Mouse (Mus musculus) liver, adult 2 months (tissue): ENCODE measurements around the gene Entr1. TPM values are rescaled to one million over a fixed set of nuclear protein-coding genes. Genes with fewer than 3 reads are reported as not detected.

Experiments used
- DNase-seq: peaks from one replicate; pipeline ENCODE4 v3.0.0-alpha.2; 2011; ENCODE audit warnings: low read depth, low spot score; ENCODE audit errors: extremely low read depth
- H3K27ac ChIP-seq: fragments of 200-500 bp; replicated peaks from 2 replicates; pipeline ENCODE4 v1.5.1; 2012; ENCODE audit warnings: low read depth, mild to moderate bottlenecking, control low read depth, inconsistent platforms, low read length; ENCODE audit not compliant: insufficient read depth
- H3K27me3 ChIP-seq: fragments of 200-500 bp; 2 replicates; pipeline ENCODE4 v1.6.1; 2012; ENCODE audit warnings: mild to moderate bottlenecking, moderate library complexity, low read length, inconsistent platforms; ENCODE audit not compliant: control insufficient read depth, insufficient read depth
- H3K36me3 ChIP-seq: fragments of 200-500 bp; 2 replicates; pipeline ENCODE4 v1.6.1; 2012; ENCODE audit warnings: low read length, inconsistent platforms; ENCODE audit not compliant: control insufficient read depth, insufficient read depth
- H3K4me1 ChIP-seq: fragments of 200-500 bp; 2 replicates; pipeline ENCODE4 v1.6.1; 2011; ENCODE audit warnings: low read length; ENCODE audit not compliant: control insufficient read depth, insufficient read depth
- H3K4me3 ChIP-seq: fragments of 200-500 bp; 2 replicates; pipeline ENCODE4 v1.5.1; 2011; ENCODE audit warnings: low read depth, mild to moderate bottlenecking, control low read depth, low read length, moderate library complexity; ENCODE audit not compliant: insufficient read depth
- H3K79me2 ChIP-seq: fragments of 200-500 bp; 2 replicates; pipeline ENCODE4 v1.6.1; 2012; ENCODE audit warnings: inconsistent platforms, mild to moderate bottlenecking, low read length, moderate library complexity; ENCODE audit not compliant: control insufficient read depth, insufficient read depth
- H3K9ac ChIP-seq: fragments of 200-500 bp; 2 replicates; pipeline ENCODE4 v1.6.1; 2012; ENCODE audit warnings: low read depth, mild to moderate bottlenecking, control low read depth, inconsistent platforms, low read length
- CTCF ChIP-seq: fragments of 200-500 bp; IDR thresholded peaks from 2 replicates; pipeline ENCODE4 v1.5.1; 2011; ENCODE audit warnings: low read depth, low read length, control low read depth
- POLR2A ChIP-seq: fragments of 200-500 bp; IDR thresholded peaks from 2 replicates; pipeline ENCODE4 v1.6.1; 2011; ENCODE audit warnings: low read length, control low read depth; ENCODE audit not compliant: insufficient read depth; ENCODE audit errors: extremely low read depth
- WGBS: fragments of 180-500 bp; shearing (Covaris S2); methylation state at CpG from one replicate; pipeline ENCODE4 v1.1.7; 2018; 5-methylcytosine and 5-hydroxymethylcytosine counted together
- polyA plus RNA-seq: library from polyadenylated mRNA; depleted of rRNA; stranded (reverse); fragments of >200 nt; gene quantifications from 2 replicates; pipeline ENCODE4 v1.2.3, GENCODE M21; 2012; rRNA removed
- total RNA-seq: library from RNA; depleted of rRNA; stranded (reverse); fragments of >200 nt; gene quantifications from 2 replicates; pipeline ENCODE4 v1.2.3, GENCODE M21; 2014; rRNA removed

Entr1 gene
- total and polyA plus RNA-seq, 2 experiments: 32.8 to 45.0 TPM

GRCm38 (mm10) chr2:26341510-26341981, 47.6 kb downstream of the Entr1 start:
- Histone ChIP-seq H3K27ac (peak overlapping the region; percentile 66), H3K36me3 (no peaks in the 10 kb centered on the region), H3K4me1 (0 out of 2 replicates have a peak, but pooled peaks cover 4% of the 10 kb centered on the region), H3K27me3 (no peaks in the 10 kb centered on the region), H3K9ac (no peak overlapping the region), H3K79me2 (no peaks in the 10 kb centered on the region), H3K4me3 (no peak overlapping the region)
- no peak for TF ChIP-seq CTCF
- no peak for TF ChIP-seq POLR2A
- 74% methylated on average over 2 of the region's 2 CpGs for whole genome bisulfite sequencing
- DNase-seq: no peak

- 38% methylated on average over 5 of the region's 5 CpGs for WGBS
- no peak for DNase-seq
- Histone ChIP-seq H3K36me3 (no peaks in the 10 kb centered on the region), H3K27me3 (no peaks in the 10 kb centered on the region), H3K79me2 (no peaks in the 10 kb centered on the region), H3K4me3 (no peak overlapping the region), H3K9ac (no peak overlapping the region), H3K27ac (no peak overlapping the region), H3K4me1 (0 out of 2 replicates have a peak, but pooled peaks cover 4% of the 10 kb centered on the region)
- TF ChIP-seq CTCF: no peak
- no peak for TF ChIP-seq POLR2A
Observed at GRCm38 (mm10) chr2:26339204-26339551, 49.9 kb downstream of the Entr1 start.

GRCm38 (mm10) chr2:26338302-26339203, 50.6 kb downstream of the Entr1 start:
- H3K4me3 ChIP-seq: no peak overlapping the region
- TF ChIP-seq CTCF (no peak), POLR2A (no peak)
- no peak overlapping the region for H3K9ac ChIP-seq
- no peaks in the 10 kb centered on the region for H3K27me3 ChIP-seq
- 0 out of 2 replicates have a peak, but pooled peaks cover 4% of the 10 kb centered on the region for H3K4me1 ChIP-seq
- no peak overlapping the region for H3K27ac ChIP-seq
- no peaks in the 10 kb centered on the region for H3K79me2 ChIP-seq
- 81% methylated on average over 10 of the region's 13 CpGs for WGBS
- DNase-seq: no peak
- no peaks in the 10 kb centered on the region for H3K36me3 ChIP-seq

Other genes with a start within 250 kb of the Entr1 start
- not detected in 2 replicates for gene Lhx3, start 181.0 kb downstream of the Entr1 start, total RNA-seq
- gene Lhx3, start 181.0 kb downstream of the Entr1 start, polyA plus RNA-seq: not detected in 2 replicates
- gene Qsox2, start 151.8 kb downstream of the Entr1 start, total RNA-seq: 4.1 and 4.2 TPM in 2 replicates
- 4.4 and 4.9 TPM in 2 replicates for gene Qsox2, start 151.8 kb downstream of the Entr1 start, polyA plus RNA-seq
- under 0.01 TPM in 1 of 2 replicates, not detected in the other for gene Ccdc187, start 94.8 kb downstream of the Entr1 start, total RNA-seq
- gene Ccdc187, start 94.8 kb downstream of the Entr1 start, polyA plus RNA-seq: 0.04 TPM in 1 of 2 replicates, not detected in the other
- gene Gpsm1, start 73.8 kb downstream of the Entr1 start, total RNA-seq: 0.74 and 1.6 TPM in 2 replicates
- 1.9 and 2.1 TPM in 2 replicates for gene Gpsm1, start 73.8 kb downstream of the Entr1 start, polyA plus RNA-seq
- 8.7 and 10.7 TPM in 2 replicates for gene Dnlz, start 37.2 kb downstream of the Entr1 start, total RNA-seq
- 16.4 and 22.4 TPM in 2 replicates for gene Dnlz, start 37.2 kb downstream of the Entr1 start, polyA plus RNA-seq
- 0.81 and 0.92 TPM in 2 replicates for gene Card9, start 28.4 kb downstream of the Entr1 start, total RNA-seq
- gene Card9, start 28.4 kb downstream of the Entr1 start, polyA plus RNA-seq: 0.40 and 0.84 TPM in 2 replicates
- gene Snapc4, start 8.7 kb downstream of the Entr1 start, total RNA-seq: 6.4 and 7.5 TPM in 2 replicates
- gene Snapc4, start 8.7 kb downstream of the Entr1 start, polyA plus RNA-seq: 9.1 and 14.3 TPM in 2 replicates
- 38.2 and 40.8 TPM in 2 replicates for gene Pmpca, start within 50 bp of the Entr1 start, total RNA-seq
- 35.7 and 52.0 TPM in 2 replicates for gene Pmpca, start within 50 bp of the Entr1 start, polyA plus RNA-seq
- gene Inpp5e, start 19.9 kb upstream of the Entr1 start, total RNA-seq: 2.4 and 4.4 TPM in 2 replicates
- 7.1 and 8.7 TPM in 2 replicates for gene Inpp5e, start 19.9 kb upstream of the Entr1 start, polyA plus RNA-seq
- gene Sec16a, start 55.9 kb upstream of the Entr1 start, total RNA-seq: 44.5 and 53.2 TPM in 2 replicates
- gene Sec16a, start 55.9 kb upstream of the Entr1 start, polyA plus RNA-seq: 70.5 and 78.2 TPM in 2 replicates
- gene Notch1, start 127.3 kb upstream of the Entr1 start, total RNA-seq: 6.2 and 13.8 TPM in 2 replicates
- gene Notch1, start 127.3 kb upstream of the Entr1 start, polyA plus RNA-seq: 9.1 and 9.7 TPM in 2 replicates
- 58.6 and 67.0 TPM in 2 replicates for gene Egfl7, start 190.7 kb upstream of the Entr1 start, total RNA-seq
- 60.7 and 90.0 TPM in 2 replicates for gene Egfl7, start 190.7 kb upstream of the Entr1 start, polyA plus RNA-seq
- not detected in 2 replicates for gene Gm20532, start 197.3 kb upstream of the Entr1 start, total RNA-seq
- not detected in 2 replicates for gene Gm20532, start 197.3 kb upstream of the Entr1 start, polyA plus RNA-seq
- gene Agpat2, start 215.1 kb upstream of the Entr1 start, total RNA-seq: 116 and 153 TPM in 2 replicates
- 421 and 511 TPM in 2 replicates for gene Agpat2, start 215.1 kb upstream of the Entr1 start, polyA plus RNA-seq
- gene Fam69b, start 239.1 kb upstream of the Entr1 start, total RNA-seq: 0.09 and 0.13 TPM in 2 replicates
- 0.41 and 0.60 TPM in 2 replicates for gene Fam69b, start 239.1 kb upstream of the Entr1 start, polyA plus RNA-seq